Mouse (Mus musculus) liver, adult 2 months (tissue): ENCODE results near the gene Hesx1. TPM values are rescaled to one million over a fixed set of nuclear protein-coding genes. Genes with fewer than 3 reads are reported as not detected.

ENCODE experiments used
- DNase-seq: peaks from one replicate; pipeline ENCODE4 v3.0.0-alpha.2; 2011; ENCODE audit warnings: low read depth, low spot score; ENCODE audit errors: extremely low read depth
- H3K27ac ChIP-seq: fragments of 200-500 bp; replicated peaks from 2 replicates; pipeline ENCODE4 v1.5.1; 2012; ENCODE audit warnings: low read depth, mild to moderate bottlenecking, control low read depth, inconsistent platforms, low read length; ENCODE audit not compliant: insufficient read depth
- H3K27me3 ChIP-seq: fragments of 200-500 bp; 2 replicates; pipeline ENCODE4 v1.6.1; 2012; ENCODE audit warnings: mild to moderate bottlenecking, moderate library complexity, low read length, inconsistent platforms; ENCODE audit not compliant: control insufficient read depth, insufficient read depth
- H3K36me3 ChIP-seq: fragments of 200-500 bp; 2 replicates; pipeline ENCODE4 v1.6.1; 2012; ENCODE audit warnings: low read length, inconsistent platforms; ENCODE audit not compliant: control insufficient read depth, insufficient read depth
- H3K4me1 ChIP-seq: fragments of 200-500 bp; 2 replicates; pipeline ENCODE4 v1.6.1; 2011; ENCODE audit warnings: low read length; ENCODE audit not compliant: control insufficient read depth, insufficient read depth
- H3K4me3 ChIP-seq: fragments of 200-500 bp; 2 replicates; pipeline ENCODE4 v1.5.1; 2011; ENCODE audit warnings: low read depth, mild to moderate bottlenecking, control low read depth, low read length, moderate library complexity; ENCODE audit not compliant: insufficient read depth
- H3K79me2 ChIP-seq: fragments of 200-500 bp; 2 replicates; pipeline ENCODE4 v1.6.1; 2012; ENCODE audit warnings: inconsistent platforms, mild to moderate bottlenecking, low read length, moderate library complexity; ENCODE audit not compliant: control insufficient read depth, insufficient read depth
- H3K9ac ChIP-seq: fragments of 200-500 bp; 2 replicates; pipeline ENCODE4 v1.6.1; 2012; ENCODE audit warnings: low read depth, mild to moderate bottlenecking, control low read depth, inconsistent platforms, low read length
- CTCF ChIP-seq: fragments of 200-500 bp; IDR thresholded peaks from 2 replicates; pipeline ENCODE4 v1.5.1; 2011; ENCODE audit warnings: low read depth, low read length, control low read depth
- POLR2A ChIP-seq: fragments of 200-500 bp; IDR thresholded peaks from 2 replicates; pipeline ENCODE4 v1.6.1; 2011; ENCODE audit warnings: low read length, control low read depth; ENCODE audit not compliant: insufficient read depth; ENCODE audit errors: extremely low read depth
- WGBS: fragments of 180-500 bp; shearing (Covaris S2); methylation state at CpG from one replicate; pipeline ENCODE4 v1.1.7; 2018; 5-methylcytosine and 5-hydroxymethylcytosine counted together
- polyA plus RNA-seq: library from polyadenylated mRNA; depleted of rRNA; stranded (reverse); fragments of >200 nt; gene quantifications from 2 replicates; pipeline ENCODE4 v1.2.3, GENCODE M21; 2012
- total RNA-seq: library from RNA; depleted of rRNA; stranded (reverse); fragments of >200 nt; gene quantifications from 2 replicates; pipeline ENCODE4 v1.2.3, GENCODE M21; 2014

The Hesx1 gene
- total and polyA plus RNA-seq, 2 experiments: not detected

- TF ChIP-seq CTCF: no peak
- TF ChIP-seq POLR2A: no peak
- no peaks in the 10 kb centered on the region for H3K4me1 ChIP-seq
- H3K36me3 ChIP-seq: no peaks in the 10 kb centered on the region
- no peak overlapping the region for H3K27ac ChIP-seq
- no peak overlapping the region for H3K4me3 ChIP-seq
- H3K27me3 ChIP-seq: no peaks in the 10 kb centered on the region; the same call in 1 of the 2 replicates
- no peak overlapping the region for H3K9ac ChIP-seq
- no peak for DNase-seq
- WGBS: 95% methylated on average over 8 of the region's 8 CpGs
- no peaks in the 10 kb centered on the region for H3K79me2 ChIP-seq
Observed at GRCm38 (mm10) chr14:26981021-26981420, 13.2 kb upstream of the Hesx1 start.

DNA sequence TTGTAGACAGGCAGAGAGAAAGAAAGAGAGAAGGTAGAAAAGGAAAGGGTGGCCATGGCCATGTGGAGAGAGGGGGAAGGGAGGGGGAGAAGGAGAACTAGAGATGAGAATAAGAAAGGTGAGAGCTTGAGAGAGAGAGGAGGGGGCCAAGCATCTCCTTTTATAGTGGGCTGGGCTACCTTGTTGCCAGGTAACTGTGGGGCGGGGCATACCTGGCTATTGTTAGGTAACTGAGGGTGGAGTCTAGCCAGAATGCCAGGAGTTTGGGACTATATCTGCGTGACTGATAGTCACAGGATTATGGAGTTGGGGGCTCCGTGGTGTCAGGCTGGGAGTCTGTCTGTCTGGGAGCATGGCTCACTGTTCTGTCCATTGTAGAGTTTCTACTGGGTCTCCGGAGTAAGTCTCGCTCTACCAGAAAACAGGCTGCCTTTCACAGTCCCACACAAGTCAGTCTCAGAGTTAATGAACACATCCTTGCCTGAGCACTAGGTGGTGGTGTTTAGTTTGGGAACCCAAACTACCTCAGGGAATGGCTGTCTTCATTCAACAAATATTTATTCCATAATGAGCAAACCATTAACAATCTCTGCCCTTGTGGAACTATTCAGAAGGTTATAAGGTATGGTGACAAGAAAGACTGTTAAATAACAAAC, 12.6 kb upstream of the Hesx1 start:
- Histone ChIP-seq H3K27me3 (no peaks in the 10 kb centered on the region; the same call in 1 of the 2 replicates), H3K79me2 (no peaks in the 10 kb centered on the region), H3K9ac (no peak overlapping the region), H3K4me3 (no peak overlapping the region), H3K4me1 (no peaks in the 10 kb centered on the region), H3K27ac (no peak overlapping the region), H3K36me3 (no peaks in the 10 kb centered on the region)
- DNase-seq: no peak
- 68% methylated on average over 5 of the region's 5 CpGs for WGBS
- TF ChIP-seq CTCF (no peak), POLR2A (no peak)

- H3K79me2 ChIP-seq: no peaks in the 10 kb centered on the region
- H3K4me1 ChIP-seq: no peaks in the 10 kb centered on the region
- 71% methylated on average over 5 of the region's 5 CpGs for WGBS
- H3K36me3 ChIP-seq: no peaks in the 10 kb centered on the region
- TF ChIP-seq CTCF: no peak
- TF ChIP-seq POLR2A: no peak
- no peaks in the 10 kb centered on the region; the same call in 1 of the 2 replicates for H3K27me3 ChIP-seq
- H3K27ac ChIP-seq: no peak overlapping the region
- H3K4me3 ChIP-seq: no peak overlapping the region
- no peak overlapping the region for H3K9ac ChIP-seq
- no peak for DNase-seq
Observed at GRCm38 (mm10) chr14:26982150-26982530, 12.1 kb upstream of the Hesx1 start.

DNA sequence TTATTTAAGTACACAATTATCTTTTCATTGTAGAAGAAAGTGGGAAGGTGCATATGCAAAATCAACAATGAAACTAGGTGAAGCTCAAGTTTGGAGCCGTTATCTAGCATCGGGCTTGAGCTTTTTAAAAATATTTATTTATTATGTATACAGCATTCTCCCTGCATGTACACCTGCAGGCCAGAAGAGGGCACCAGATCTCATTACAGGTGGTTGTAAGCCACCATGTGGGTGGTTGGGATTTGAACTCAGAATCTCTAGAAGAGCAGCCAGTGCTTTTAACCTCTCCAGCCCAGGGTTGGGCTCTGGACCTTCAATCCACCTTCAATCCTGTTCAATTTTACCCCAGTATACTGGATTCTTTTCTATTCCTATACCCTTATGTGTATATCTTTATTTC, 5.5 kb upstream of the Hesx1 start:
- Histone ChIP-seq H3K36me3 (no peaks in the 10 kb centered on the region), H3K4me3 (no peak overlapping the region), H3K79me2 (no peaks in the 10 kb centered on the region), H3K9ac (no peak overlapping the region), H3K27me3 (no peaks in the 10 kb centered on the region), H3K27ac (no peak overlapping the region), H3K4me1 (no peaks in the 10 kb centered on the region)
- WGBS: 50% methylated on average over 2 of the region's 2 CpGs
- TF ChIP-seq POLR2A: no peak
- peak; percentile 38; the same call in 1 of the 2 replicates for TF ChIP-seq CTCF
- DNase-seq: peak; percentile 8

GRCm38 (mm10) chr14:26991622-26992021, 2.6 kb upstream of the Hesx1 start:
- no peak for DNase-seq
- H3K9ac ChIP-seq: no peak overlapping the region
- no peaks in the 10 kb centered on the region for H3K79me2 ChIP-seq
- no peak overlapping the region for H3K4me3 ChIP-seq
- no peak overlapping the region for H3K27ac ChIP-seq
- no peaks in the 10 kb centered on the region for H3K27me3 ChIP-seq
- 89% methylated on average over 18 of the region's 18 CpGs for WGBS
- TF ChIP-seq CTCF (no peak), POLR2A (no peak)
- H3K4me1 ChIP-seq: no peaks in the 10 kb centered on the region
- H3K36me3 ChIP-seq: no peaks in the 10 kb centered on the region

DNA sequence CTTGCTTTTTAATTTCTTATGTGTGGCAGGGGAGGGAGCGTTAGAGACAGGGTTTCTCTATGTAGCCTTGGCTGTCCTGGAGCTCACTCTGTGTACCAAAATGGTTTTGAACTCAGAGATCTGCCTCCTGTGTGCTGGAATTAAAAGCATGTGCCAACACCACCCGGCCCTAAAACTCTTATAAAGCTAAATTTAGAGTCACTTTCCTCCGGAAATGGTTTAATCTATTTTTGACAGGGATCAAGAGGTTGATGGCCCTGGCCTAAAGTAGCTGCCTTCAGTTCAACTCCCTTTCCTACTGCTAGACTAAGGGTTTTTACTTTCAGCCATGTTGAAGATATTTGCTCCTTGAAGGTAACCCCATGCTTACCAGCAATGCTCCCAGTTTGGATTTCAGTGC, 789 bp upstream of the Hesx1 start:
- Histone ChIP-seq H3K36me3 (no peaks in the 10 kb centered on the region), H3K9ac (no peak overlapping the region), H3K27ac (no peak overlapping the region), H3K4me3 (no peak overlapping the region), H3K27me3 (no peaks in the 10 kb centered on the region), H3K4me1 (no peaks in the 10 kb centered on the region), H3K79me2 (no peaks in the 10 kb centered on the region)
- WGBS: 72% methylated on average over 3 of the region's 3 CpGs
- no peak for DNase-seq
- no peak for TF ChIP-seq CTCF
